Mouse (Mus musculus) thymus, adult 2 months (tissue): ENCODE measurements around the gene Gabarapl2. TPM values are rescaled to one million over a fixed set of nuclear protein-coding genes. Genes with fewer than 3 reads are reported as not detected.
"Not testable (repeated sequence)": the region's sequence is repeated elsewhere in the genome, so short reads cannot be mapped to it uniquely, and the experiment has no call there.

Experiments
- DNase-seq: peaks from one replicate; pipeline ENCODE4 v3.0.0; 2021
- H3K27ac ChIP-seq: fragments of 200-500 bp; 2 replicates; pipeline ENCODE4 v1.5.1; 2012; ENCODE audit warnings: low read length, control low read depth; ENCODE audit not compliant: control insufficient read depth, insufficient read depth
- H3K27me3 ChIP-seq: fragments of 200-500 bp; 2 replicates; pipeline ENCODE4 v1.6.1; 2012; ENCODE audit warnings: mild to moderate bottlenecking, low read length, moderate library complexity, mixed read lengths; ENCODE audit not compliant: control insufficient read depth, insufficient read depth
- H3K36me3 ChIP-seq: fragments of 200-500 bp; 2 replicates; pipeline ENCODE4 v1.6.1; 2012; ENCODE audit warnings: mild to moderate bottlenecking, low read length, moderate library complexity; ENCODE audit not compliant: control insufficient read depth, insufficient read depth
- H3K4me1 ChIP-seq: fragments of 200-500 bp; replicated peaks from 2 replicates; pipeline ENCODE4 v1.6.1; 2012; ENCODE audit warnings: low read length; ENCODE audit not compliant: control insufficient read depth, insufficient read depth
- H3K4me3 ChIP-seq: fragments of 200-500 bp; 2 replicates; pipeline ENCODE4 v1.5.1; 2012; ENCODE audit warnings: mild to moderate bottlenecking, low read length, control low read depth, moderate library complexity; ENCODE audit not compliant: control insufficient read depth, insufficient read depth
- CTCF ChIP-seq: fragments of 200-500 bp; IDR thresholded peaks from 2 replicates; pipeline ENCODE4 v1.5.1; 2012; ENCODE audit warnings: mild to moderate bottlenecking, control low read depth, low read length, moderate library complexity, borderline replicate concordance; ENCODE audit not compliant: control insufficient read depth, poor library complexity, insufficient read depth; ENCODE audit errors: extremely low read depth
- POLR2A ChIP-seq: fragments of 200-500 bp; IDR thresholded peaks from 2 replicates; pipeline ENCODE4 v1.6.1; 2012; ENCODE audit warnings: mild to moderate bottlenecking, low read length, control low read depth, moderate library complexity; ENCODE audit not compliant: control insufficient read depth, poor library complexity, insufficient read depth; ENCODE audit errors: extremely low read depth
- WGBS: fragments of 180-500 bp; shearing (Covaris S2); methylation state at CpG from one replicate; pipeline ENCODE4 v1.1.7; 2018; 5-methylcytosine and 5-hydroxymethylcytosine counted together
- polyA plus RNA-seq: library from polyadenylated mRNA; depleted of rRNA; stranded (reverse); fragments of >200 nt; gene quantifications from 2 replicates; pipeline ENCODE4 v1.2.3, GENCODE M21; 2012

Gene Gabarapl2
- polyA plus RNA-seq, 1 experiment, result 45.3 TPM

DNA sequence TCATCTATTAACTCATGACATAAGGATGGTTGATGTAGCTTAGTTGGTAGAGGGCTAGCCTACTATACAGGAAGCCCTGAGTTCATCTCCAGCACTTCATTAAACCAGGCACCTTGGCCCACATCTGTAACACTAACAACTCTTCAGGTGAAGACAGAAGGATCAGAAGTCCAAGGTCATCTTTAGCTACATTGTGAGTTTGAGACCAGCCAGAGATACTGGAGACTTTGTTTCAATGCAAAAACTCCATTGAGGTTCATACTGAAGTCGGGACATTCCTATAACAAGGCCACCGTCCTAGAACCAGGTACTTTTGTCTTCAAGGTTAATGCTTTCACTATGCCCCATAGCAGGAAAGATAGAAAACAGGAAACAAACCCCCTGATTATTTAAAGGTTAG is 6.3 kb upstream of the Gabarapl2 start:
- no peaks in the 10 kb centered on the region; the same call in 1 of the 2 replicates for H3K27me3 ChIP-seq
- WGBS, result 87% methylated on average over 2 of the region's 2 CpGs
- no peak for TF ChIP-seq CTCF
- no peak for TF ChIP-seq POLR2A
- DNase-seq, result no peak
- H3K27ac ChIP-seq, result no peak overlapping the region
- H3K36me3 ChIP-seq, result no peaks in the 10 kb centered on the region
- no peak overlapping the region for H3K4me3 ChIP-seq
- peaks cover 7% of the 10 kb centered on the region for H3K4me1 ChIP-seq

DNA sequence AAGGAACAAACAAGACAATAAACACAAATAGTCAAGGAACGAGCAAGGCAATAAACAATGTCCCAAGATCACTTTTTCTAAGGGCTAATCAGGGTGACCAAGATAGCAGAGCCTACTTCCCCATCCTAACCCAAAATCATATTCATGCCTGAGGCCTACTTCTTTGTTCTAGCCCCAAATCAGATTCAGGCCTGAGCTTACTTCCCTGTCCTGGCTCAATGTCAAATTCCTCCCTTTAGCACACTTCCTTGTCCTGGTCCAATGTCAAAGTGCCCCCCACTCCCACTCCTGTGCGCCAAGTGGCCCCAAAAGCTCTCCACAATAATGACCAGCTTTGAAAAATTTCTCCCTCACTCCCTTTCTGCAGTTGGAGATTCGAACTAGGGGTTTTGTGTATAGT is 3.3 kb upstream of the Gabarapl2 start:
- Histone ChIP-seq H3K27me3 (no peaks in the 10 kb centered on the region; the same call in 1 of the 2 replicates), H3K27ac (no peak overlapping the region), H3K4me3 (no peak overlapping the region), H3K36me3 (no peaks in the 10 kb centered on the region), H3K4me1 (peaks cover 20% of the 10 kb centered on the region)
- no peak for DNase-seq
- TF ChIP-seq CTCF, result no peak
- TF ChIP-seq POLR2A, result no peak
- 87% methylated on average over 3 of the region's 3 CpGs for WGBS

DNA sequence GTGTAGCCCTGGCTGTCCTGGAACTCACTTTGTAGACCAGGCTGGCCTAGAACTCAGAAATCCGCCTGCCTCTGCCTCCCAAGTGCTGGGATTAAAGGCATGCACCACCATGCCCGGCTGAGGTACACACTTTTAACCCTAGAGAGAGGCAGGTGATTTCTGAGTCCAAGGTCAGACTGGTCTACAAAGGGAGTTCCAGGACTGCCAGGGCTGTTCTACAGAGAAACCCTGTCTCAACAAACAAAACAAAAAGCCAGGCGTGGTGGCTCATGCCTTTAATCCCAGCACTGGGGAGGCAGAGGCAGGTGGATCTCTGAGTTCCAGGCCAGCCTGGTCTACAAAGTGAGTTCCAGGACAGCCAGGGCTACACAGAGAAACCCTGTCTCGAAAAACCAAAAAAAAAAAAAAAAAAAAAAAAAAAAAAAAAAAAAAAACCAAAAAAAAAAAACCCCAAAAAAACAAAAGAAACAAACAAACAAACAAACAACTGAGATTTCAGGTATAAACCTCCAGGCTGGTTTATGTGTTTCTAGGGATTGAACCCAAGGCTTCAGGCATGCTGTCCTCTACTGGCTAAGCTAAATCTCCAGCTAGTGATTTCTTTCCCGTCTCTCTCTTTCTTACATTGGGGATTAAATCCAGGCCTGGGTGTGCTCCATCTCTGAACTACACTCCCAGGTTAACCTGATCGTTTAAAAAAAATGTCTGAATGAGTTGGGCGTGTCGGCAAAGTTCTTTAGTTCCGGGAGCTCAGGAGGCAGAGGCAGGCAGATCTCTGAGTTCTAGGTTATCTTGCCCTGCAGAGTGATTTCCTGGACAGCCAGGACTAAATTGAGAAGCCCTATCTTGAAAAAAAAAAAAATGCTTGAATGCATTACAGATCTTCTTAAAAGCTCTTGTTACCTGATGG is 2.2 kb upstream of the Gabarapl2 start:
- DNase-seq, H3K36me3 ChIP-seq, H3K4me3 ChIP-seq, H3K27me3 ChIP-seq, H3K27ac ChIP-seq: not testable (repeated sequence)
- H3K4me1 ChIP-seq, result peaks cover 16% of the 10 kb centered on the region
- WGBS, result 93% methylated on average over 9 of the region's 9 CpGs

DNA sequence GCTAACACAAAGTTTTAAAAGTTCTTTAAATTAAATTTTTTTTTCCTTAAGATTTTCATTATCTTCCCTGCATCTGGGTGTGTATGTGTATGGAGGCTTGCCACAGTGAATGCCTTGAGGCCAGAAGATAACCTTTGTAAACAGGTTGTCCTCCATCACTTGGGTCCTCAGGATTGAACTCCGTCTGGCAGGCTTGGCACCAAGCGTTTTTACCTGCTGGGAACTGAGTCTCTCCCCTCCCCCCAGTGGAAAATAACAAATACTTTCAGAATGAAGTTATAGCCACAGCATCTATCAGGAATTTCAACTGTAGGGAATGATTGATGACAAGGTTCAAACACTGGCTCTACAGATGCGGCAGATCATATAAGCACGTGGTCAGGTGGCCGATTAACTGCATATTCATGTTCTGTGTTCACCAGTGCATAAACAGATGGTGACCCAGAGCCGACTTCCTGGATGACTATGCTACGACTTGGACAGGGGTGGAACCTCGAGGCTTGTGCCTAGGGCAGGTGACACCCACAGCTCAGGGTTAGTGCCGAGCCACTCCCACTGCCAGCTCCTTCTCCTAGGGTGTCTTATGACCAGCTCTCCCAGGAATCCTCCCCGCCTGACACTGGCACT is 874 bp upstream of the Gabarapl2 start:
- peaks cover 14% of the 10 kb centered on the region for H3K4me1 ChIP-seq
- no peak for DNase-seq
- no peak overlapping the region for H3K27ac ChIP-seq
- WGBS, result 12% methylated on average over 10 of the region's 10 CpGs
- peaks cover 7% of the 10 kb centered on the region; the same call in 1 of the 2 replicates for H3K36me3 ChIP-seq
- H3K27me3 ChIP-seq, result no peaks in the 10 kb centered on the region
- H3K4me3 ChIP-seq, result peak overlapping the region; percentile 95; the same call in 1 of the 2 replicates
- TF ChIP-seq POLR2A, result no peak
- no peak for TF ChIP-seq CTCF

DNA sequence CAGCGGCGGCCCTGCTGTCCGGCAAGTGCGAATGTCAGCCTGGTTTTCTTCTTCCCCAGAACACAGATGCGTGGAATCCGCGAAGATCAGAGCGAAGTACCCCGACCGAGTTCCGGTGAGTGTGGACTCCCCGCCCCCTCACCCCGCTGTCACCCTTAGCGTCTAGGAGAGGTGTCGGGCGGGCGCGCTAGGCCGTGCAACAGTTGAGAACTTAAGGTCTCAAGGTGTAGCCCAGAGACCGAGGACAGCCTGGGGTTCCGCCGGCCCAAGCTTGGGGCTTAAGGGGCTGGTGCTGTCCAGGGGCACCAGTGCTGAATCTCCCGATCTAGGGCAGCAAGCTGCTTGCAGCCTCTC is 575 bp downstream of the Gabarapl2 start:
- H3K36me3 ChIP-seq, result peaks cover 15% of the 10 kb centered on the region
- H3K4me3 ChIP-seq, result peak overlapping the region; percentile 95
- under 1% methylated on average over 23 of the region's 23 CpGs for WGBS
- no peaks in the 10 kb centered on the region for H3K27me3 ChIP-seq
- peak; percentile 53 for DNase-seq
- H3K4me1 ChIP-seq, result peaks cover 14% of the 10 kb centered on the region
- TF ChIP-seq POLR2A (no peak), CTCF (no peak)
- H3K27ac ChIP-seq, result 0 out of 2 replicates have a peak overlapping the region, but pooled peaks have one; percentile 20

DNA sequence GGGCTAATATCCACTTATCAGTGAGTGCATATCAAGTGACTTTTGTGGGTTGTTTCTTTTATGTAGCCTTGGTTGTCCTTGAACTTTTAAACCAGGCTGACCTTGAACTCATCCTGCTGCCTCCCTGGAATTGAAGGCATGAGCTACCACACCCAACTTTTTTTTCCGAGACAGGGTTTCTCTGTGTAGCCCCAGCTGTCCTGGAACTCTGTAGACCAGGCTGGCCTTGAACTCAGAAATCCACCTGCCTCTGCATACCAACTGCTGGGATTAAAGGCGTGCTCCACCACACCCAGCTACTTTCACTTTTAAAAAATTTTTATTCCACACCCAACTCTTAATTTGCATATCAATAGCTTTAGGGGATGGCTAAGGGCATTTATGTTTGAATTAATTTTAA is 3.0 kb downstream of the Gabarapl2 start:
- no peak for TF ChIP-seq POLR2A
- no peak for TF ChIP-seq CTCF
- no peak for DNase-seq
- H3K27me3 ChIP-seq, result no peaks in the 10 kb centered on the region
- H3K4me3 ChIP-seq, result no peak overlapping the region
- WGBS, result 90% methylated on average over 2 of the region's 2 CpGs
- H3K4me1 ChIP-seq, result peaks cover 14% of the 10 kb centered on the region
- no peak overlapping the region for H3K27ac ChIP-seq
- H3K36me3 ChIP-seq, result peaks cover 24% of the 10 kb centered on the region
